Mouse (Mus musculus) kidney, adult 2 months (tissue): ENCODE results near the gene Sat2. TPM values are rescaled to one million over a fixed set of nuclear protein-coding genes. Genes with fewer than 3 reads are reported as not detected.
"Not testable (repeated sequence)": the region's sequence is repeated elsewhere in the genome, so short reads cannot be mapped to it uniquely, and the experiment has no call there.

Experiments
- DNase-seq: peaks from one replicate; pipeline ENCODE4 v3.0.0; 2021
- H3K27ac ChIP-seq: fragments of 200-500 bp; 2 replicates; pipeline ENCODE4 v1.5.1; 2012; ENCODE audit warnings: low read depth, low read length, control low read depth, inconsistent platforms; ENCODE audit not compliant: insufficient read depth
- H3K27me3 ChIP-seq: fragments of 200-500 bp; replicated peaks from 2 replicates; pipeline ENCODE4 v1.6.1; 2012; ENCODE audit warnings: mild to moderate bottlenecking, moderate library complexity, low read length, inconsistent platforms; ENCODE audit not compliant: control insufficient read depth, insufficient read depth
- H3K36me3 ChIP-seq: fragments of 200-500 bp; 2 replicates; pipeline ENCODE4 v1.6.1; 2012; ENCODE audit warnings: mild to moderate bottlenecking, moderate library complexity, low read length, inconsistent platforms; ENCODE audit not compliant: control insufficient read depth, insufficient read depth
- H3K4me1 ChIP-seq: fragments of 200-500 bp; 2 replicates; pipeline ENCODE4 v1.6.1; 2011; ENCODE audit warnings: low read length; ENCODE audit not compliant: control insufficient read depth, insufficient read depth
- H3K4me3 ChIP-seq: fragments of 200-500 bp; 2 replicates; pipeline ENCODE4 v1.5.1; 2011; ENCODE audit warnings: mild to moderate bottlenecking, low read depth, low read length, control low read depth; ENCODE audit not compliant: insufficient read depth
- CTCF ChIP-seq: fragments of 200-500 bp; conservative IDR thresholded peaks from 2 replicates; pipeline ENCODE4 v1.5.1; 2011; ENCODE audit warnings: low read depth, mild to moderate bottlenecking, control low read depth, low read length, moderate library complexity, mixed read lengths; ENCODE audit not compliant: insufficient read depth, insufficient read length
- POLR2A ChIP-seq: fragments of 200-500 bp; IDR thresholded peaks from one replicate; pipeline ENCODE4 v1.6.1; 2011; ENCODE audit warnings: low read depth, low read length, control low read depth
- WGBS: fragments of 180-500 bp; shearing (Covaris S2); methylation state at CpG from one replicate; pipeline ENCODE4 v1.1.7; 2018; 5-methylcytosine and 5-hydroxymethylcytosine counted together
- polyA plus RNA-seq: library from polyadenylated mRNA; depleted of rRNA; stranded (reverse); fragments of >200 nt; gene quantifications from 2 replicates; pipeline ENCODE4 v1.2.3, GENCODE M21; 2012

The Sat2 gene
- polyA plus RNA-seq, 1 experiment = 18.8 TPM

DNA sequence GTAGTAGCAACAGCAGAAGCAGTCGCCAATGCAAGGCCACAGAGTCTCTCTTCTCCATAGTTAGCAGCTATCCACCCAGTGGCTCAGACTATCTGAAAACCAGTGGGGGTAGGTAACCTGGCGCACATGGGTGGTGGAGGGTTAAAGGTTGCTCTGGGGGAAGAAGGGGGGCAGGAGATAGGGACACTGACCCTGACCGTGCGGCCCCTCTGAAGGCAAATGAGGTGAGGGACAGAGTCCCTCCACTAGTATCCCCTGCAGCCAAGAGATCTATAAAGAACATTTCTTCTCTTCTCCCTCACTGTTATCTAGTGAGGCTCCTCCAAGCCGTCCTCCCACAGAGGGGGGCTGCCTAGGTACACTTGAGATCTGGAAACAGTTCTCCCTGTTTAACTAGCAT, 4.0 kb upstream of the Sat2 start, which contains the start of gene Shbg:
Shbg (minus strand) TSS at position 101 of the 400 bp plus-strand sequence.
- no peak for TF ChIP-seq POLR2A
- no peak for TF ChIP-seq CTCF
- H3K4me3 ChIP-seq = no peak within 1 kb of the TSS
- DNase-seq = no peak
- WGBS = 49% methylated on average over 5 of the region's 5 CpGs
- no peaks in the 10 kb centered on the region for H3K36me3 ChIP-seq
- no peaks in the 10 kb centered on the region for H3K27me3 ChIP-seq
- H3K27ac ChIP-seq = no peak within 1 kb of the TSS
- H3K4me1 ChIP-seq = peaks cover 2% of the 10 kb centered on the region; the same call in 1 of the 2 replicates

DNA sequence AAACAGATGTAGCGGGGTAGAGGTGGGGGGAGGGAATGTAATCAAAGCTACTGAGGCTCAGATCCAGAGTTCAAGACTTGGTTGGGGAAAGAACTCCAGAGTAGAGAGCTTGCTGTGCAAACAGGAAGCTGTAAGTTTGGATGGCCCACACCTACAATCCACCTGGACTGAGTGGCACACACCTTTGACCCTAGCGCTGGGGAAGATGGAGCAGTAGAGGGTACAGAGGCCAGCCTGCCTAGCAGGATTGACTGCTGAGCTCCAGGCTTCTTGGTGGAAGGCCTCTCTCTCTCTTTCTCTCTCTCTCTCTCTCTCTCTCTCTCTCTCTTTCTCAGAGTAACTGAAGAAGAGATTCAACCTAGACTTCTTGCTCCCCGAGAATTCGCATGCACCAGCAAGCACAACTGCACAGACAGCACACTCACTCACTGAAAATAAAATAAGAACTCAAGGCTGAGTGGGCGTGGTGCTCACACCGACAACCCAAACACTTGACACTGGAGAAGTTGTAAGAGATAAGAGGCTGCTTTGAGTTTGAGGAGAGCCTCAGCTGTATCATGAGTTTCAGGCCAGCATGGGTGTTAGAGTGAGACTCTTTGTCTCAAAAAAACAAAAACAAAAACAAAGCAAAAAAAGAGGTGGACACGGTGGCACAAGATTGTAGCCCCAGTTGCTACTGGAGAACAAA, 1.3 kb upstream of the Sat2 start:
- no peak for DNase-seq
- Histone ChIP-seq H3K27me3 (no peaks in the 10 kb centered on the region), H3K4me1 (no peaks in the 10 kb centered on the region; the same call in 1 of the 2 replicates), H3K27ac (no peak overlapping the region), H3K36me3 (no peaks in the 10 kb centered on the region), H3K4me3 (no peak overlapping the region)
- 81% methylated on average over 7 of the region's 7 CpGs for WGBS
- no peak for TF ChIP-seq CTCF

DNA sequence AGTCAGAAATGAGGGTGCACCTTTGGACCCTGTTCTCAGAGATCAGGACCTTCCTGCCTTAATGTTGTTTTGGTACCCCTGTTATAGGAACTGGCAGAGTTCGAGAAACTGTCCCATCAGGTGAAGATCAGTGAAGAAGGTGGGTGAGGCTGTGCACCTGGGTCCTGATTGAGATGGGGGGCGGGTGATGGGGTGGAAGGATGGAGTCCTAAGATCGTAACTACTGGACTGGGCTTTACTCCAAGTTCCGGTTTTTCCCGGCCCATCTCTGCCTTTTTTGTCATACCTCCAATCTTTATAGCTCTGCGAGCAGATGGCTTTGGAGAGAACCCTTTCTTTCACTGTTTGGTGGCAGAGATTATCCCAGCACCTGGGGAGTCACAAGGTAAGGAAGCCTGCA, 582 bp downstream of the Sat2 start:
- TF ChIP-seq CTCF (no peak), POLR2A (no peak)
- Histone ChIP-seq H3K27me3 (no peaks in the 10 kb centered on the region), H3K4me1 (no peaks in the 10 kb centered on the region; the same call in 1 of the 2 replicates), H3K4me3 (peak overlapping the region; percentile 56), H3K36me3 (no peaks in the 10 kb centered on the region), H3K27ac (no peak overlapping the region)
- WGBS = 16% methylated on average over 6 of the region's 6 CpGs
- DNase-seq = peak; percentile 27

DNA sequence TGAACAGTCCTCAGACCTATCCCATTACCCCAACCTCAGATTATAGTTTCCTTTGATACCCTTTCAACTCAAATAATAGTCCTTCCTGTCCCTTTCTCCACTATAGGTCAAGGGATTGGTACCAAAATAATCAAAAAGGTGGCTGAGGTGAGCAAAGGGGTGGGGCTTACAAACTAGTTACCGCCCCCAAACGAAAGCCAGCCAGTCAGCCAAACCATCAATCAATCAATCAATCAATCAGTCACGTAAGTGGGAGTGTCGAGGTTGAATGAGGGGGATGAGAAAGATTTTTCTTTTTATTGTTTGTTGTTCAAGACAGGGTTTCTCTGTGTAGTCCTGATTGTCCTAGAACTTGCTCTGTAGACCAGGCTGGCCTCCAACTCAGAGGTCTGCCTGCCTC, 1.2 kb downstream of the Sat2 start:
- Histone ChIP-seq H3K36me3 (no peaks in the 10 kb centered on the region), H3K4me3 (no peak overlapping the region), H3K4me1 (no peaks in the 10 kb centered on the region; the same call in 1 of the 2 replicates), H3K27me3 (no peaks in the 10 kb centered on the region), H3K27ac (no peak overlapping the region)
- DNase-seq = no peak
- TF ChIP-seq CTCF = no peak
- TF ChIP-seq POLR2A = no peak
- 78% methylated on average over 4 of the region's 4 CpGs for WGBS

DNA sequence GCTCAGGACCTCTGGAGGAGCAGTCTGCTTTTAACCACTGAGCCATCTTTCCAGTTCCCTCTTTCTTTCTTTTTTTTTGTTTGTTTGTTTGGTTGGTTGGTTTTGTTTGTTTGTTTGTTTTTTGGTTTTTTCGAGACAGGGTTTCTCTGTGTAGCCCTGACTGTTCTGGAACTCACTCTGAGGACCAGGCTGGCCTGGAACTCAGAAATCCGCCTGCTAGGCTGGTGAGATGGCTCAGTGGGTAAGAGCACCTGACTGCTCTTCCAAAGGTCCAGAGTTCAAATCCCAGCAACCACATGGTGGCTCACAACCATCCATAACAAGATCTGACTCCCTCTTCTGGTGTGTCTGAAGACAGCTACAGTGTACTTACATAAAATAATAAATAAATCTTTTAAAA, 2.5 kb downstream of the Sat2 start:
- not testable (repeated sequence) for H3K36me3 ChIP-seq, H3K27ac ChIP-seq, H3K4me3 ChIP-seq, DNase-seq, H3K27me3 ChIP-seq, H3K4me1 ChIP-seq
- WGBS = 84% methylated on average over 2 of the region's 2 CpGs

DNA sequence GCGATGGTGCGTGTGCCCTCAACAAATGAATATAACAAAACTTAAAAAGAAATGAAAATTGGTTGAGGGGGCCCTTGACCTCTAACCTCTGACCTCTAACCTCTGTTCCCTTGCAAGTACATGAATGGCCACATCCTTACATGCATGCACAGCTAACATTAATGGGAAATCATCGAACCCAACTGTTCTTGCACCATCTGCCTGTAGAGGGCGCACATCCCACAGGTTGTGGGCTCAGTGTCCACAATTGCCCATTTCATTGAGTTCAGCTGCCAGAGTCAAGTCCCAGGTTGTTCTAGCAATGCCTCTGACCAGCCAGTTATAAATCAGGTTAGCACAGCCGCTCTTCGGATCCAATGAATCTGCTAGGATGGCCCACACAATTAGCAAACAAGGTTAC, 6.5 kb downstream of the Sat2 start:
- WGBS = 38% methylated on average over 6 of the region's 6 CpGs
- DNase-seq = peak; percentile 87

DNA sequence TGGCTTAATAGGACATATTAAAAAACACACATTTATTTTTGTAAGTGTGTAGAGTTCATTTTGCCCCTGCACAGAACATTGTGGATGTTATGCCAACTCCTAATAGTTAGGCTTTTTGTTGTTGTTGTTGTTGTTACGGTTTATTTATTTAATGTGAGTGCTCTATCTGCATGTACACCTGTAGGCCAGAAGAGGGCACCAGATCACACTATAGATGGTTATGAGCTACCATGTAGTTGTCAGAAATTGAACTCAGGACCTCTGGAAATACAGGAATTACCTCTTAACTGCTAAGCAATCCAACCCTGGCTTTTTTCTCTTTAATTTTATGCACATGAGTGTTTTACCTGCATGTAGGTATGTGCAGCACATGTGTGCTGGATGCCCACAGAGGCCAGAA, 8.0 kb downstream of the Sat2 start:
- H3K4me1 ChIP-seq = peaks cover 3% of the 10 kb centered on the region; the same call in 1 of the 2 replicates
- no peaks in the 10 kb centered on the region for H3K27me3 ChIP-seq
- WGBS = 44% methylated on average over 1 of the region's 1 CpGs
- TF ChIP-seq CTCF = peak; percentile 16; the same call in 1 of the 2 replicates
- TF ChIP-seq POLR2A = no peak
- peak; percentile 38 for DNase-seq
- no peak overlapping the region for H3K4me3 ChIP-seq
- no peak overlapping the region for H3K27ac ChIP-seq
- H3K36me3 ChIP-seq = no peaks in the 10 kb centered on the region

More for the DNA sequence above, 6.5 kb downstream of the Sat2 start:
- Histone ChIP-seq H3K27ac (no peak overlapping the region), H3K4me3 (no peak overlapping the region), H3K27me3 (no peaks in the 10 kb centered on the region), H3K36me3 (no peaks in the 10 kb centered on the region), H3K4me1 (no peaks in the 10 kb centered on the region)
- TF ChIP-seq CTCF (peak; percentile 99), POLR2A (no peak)
